Comparison of ENCODE assay signal across 11 mouse cellular contexts in genomic region chr10:93264001-93264400, GRCm38 (mm10). TPM values are rescaled to one million over a fixed set of nuclear protein-coding genes. Genes with fewer than 3 reads are reported as not detected.
DNase-seq lines count a peak whose midpoint lies in the region; ATAC-seq and TF ChIP-seq lines count a peak whose summit lies in the region.
"Had no signal": no experiment of that assay in that cellular context is flagged by ENCODE, and none has a peak within 500 bp of the region (broad histone marks: within the 10 kb centered on the region; RNA-seq: fewer than 3 reads in every experiment).

No protein-coding gene starts in this region.

- peak; percentile 60 to 64 for DNase-seq in cerebellum, postnatal 25 days
- no peak for DNase-seq in cerebellum, adult 8-10 months
- no peak for DNase-seq in heart, postnatal 4 days
- DNase-seq in heart, postnatal 0 days (ENCODE audit: low spot score), result no peak
- DNase-seq in adrenal gland, postnatal 36 days, result no peak
- DNase-seq in retina, postnatal 1 day, result no peak
- DNase-seq: adrenal gland, postnatal 10 days; kidney, adult 18-20 months had no signal

- no peak overlapping the region for H3K4me3 ChIP-seq in heart, embryonic 14.5 days (ENCODE audit: control insufficient read depth in 1 of 2, insufficient read depth in 1 of 2, low read depth in 1 of 2, low read length in 2 of 2)
- no peak overlapping the region for H3K4me3 ChIP-seq in heart, postnatal 0 days (ENCODE audit: low read depth, low read length)

- no peak for ATAC-seq in heart, embryonic 14.5 days (ENCODE audit: insufficient number of reproducible peaks, insufficient read depth, low FRiP score, low read depth)
- peak; percentile 11 for ATAC-seq in CD4-positive, CD25-positive, alpha-beta regulatory T cell, adult 4 months
- ATAC-seq in heart, postnatal 0 days (ENCODE audit: insufficient read depth, low read depth), result no peak

- H3K9ac ChIP-seq in heart, embryonic 14.5 days (ENCODE audit: low read length), result peak overlapping the region; percentile 38; the same call in 1 of the 2 replicates
- H3K9ac ChIP-seq in heart, postnatal 0 days (replicated peaks; ENCODE audit: low read depth, low read length), result no peak overlapping the region

- TF ChIP-seq CTCF in heart, postnatal 0 days (IDR thresholded peaks at IDR 0.05; ENCODE audit: low read depth), result no peak

- peaks cover 49% of the 10 kb centered on the region for H3K36me3 ChIP-seq in heart, embryonic 14.5 days (ENCODE audit: control insufficient read depth, insufficient read depth, low read length)
- H3K36me3 ChIP-seq in heart, postnatal 0 days (replicated peaks; ENCODE audit: control insufficient read depth, insufficient read depth, low read length), result peaks cover 14% of the 10 kb centered on the region; the same call in 1 of the 2 replicates

- 58% methylated on average over 5 of the region's 5 CpGs for WGBS in heart, embryonic 14.5 days
- 53% methylated on average over 5 of the region's 5 CpGs for WGBS in heart, postnatal 0 days

- H3K9me3 ChIP-seq in heart, embryonic 14.5 days (ENCODE audit: control insufficient read depth, low read length), result no peaks in the 10 kb centered on the region
- no peaks in the 10 kb centered on the region for H3K9me3 ChIP-seq in heart, postnatal 0 days (replicated peaks; ENCODE audit: control insufficient read depth, low read length)

- H3K4me1 ChIP-seq in heart, embryonic 14.5 days (ENCODE audit: control insufficient read depth in 2 of 2, insufficient read depth in 2 of 2, low read length in 2 of 2), result peaks cover 41 to 48% of the 10 kb centered on the region in 2 experiments
- H3K4me1 ChIP-seq in heart, postnatal 0 days (ENCODE audit: control insufficient read depth, insufficient read depth), result peaks cover 51% of the 10 kb centered on the region

- TF ChIP-seq EP300 in heart, postnatal 0 days (IDR thresholded peaks at IDR 0.05; ENCODE audit: low read depth), result no peak

- no peaks in the 10 kb centered on the region for H3K27me3 ChIP-seq in heart, embryonic 14.5 days (ENCODE audit: control insufficient read depth, insufficient read depth, low read length)
- H3K27me3 ChIP-seq in heart, postnatal 0 days (ENCODE audit: control insufficient read depth, insufficient read depth, low read length), result no peaks in the 10 kb centered on the region

- H3K4me2 ChIP-seq in heart, embryonic 14.5 days (ENCODE audit: low read length), result no peak overlapping the region
- H3K4me2 ChIP-seq in heart, postnatal 0 days (ENCODE audit: low read depth, low read length), result no peak overlapping the region
- H3K4me2 ChIP-seq: liver, embryonic 11.5 days had no signal

- H3K27ac ChIP-seq in heart, embryonic 14.5 days (replicated peaks in 1 of 2; ENCODE audit: control insufficient read depth in 1 of 2, insufficient read depth in 1 of 2, low read depth in 2 of 2, low read length in 2 of 2), result peak overlapping the region; percentile 56 to 71
- peak overlapping the region; percentile 18 for H3K27ac ChIP-seq in heart, postnatal 0 days (ENCODE audit: low read depth)

RNA-seq across cellular contexts. Expression of gene Elk3, which starts 46.9 kb away (rescaled TPM):
- 42.8 and 46.5 TPM in 2 replicates for polyA plus RNA-seq in heart, embryonic 14.5 days (2014; fragmentation: Nextera tagmentation; extraction: Ambion mirVana)
- total RNA-seq in heart, postnatal 4 days (2021), result 100 to 1,000 TPM; 102 to 103 TPM
- 10 to 100 TPM; 26.0 to 26.3 TPM for polyA plus RNA-seq in CD4-positive, CD25-positive, alpha-beta regulatory T cell, adult 4 months (2017; shearing (Covaris generic))
- total RNA-seq in heart, postnatal 0 days (2014; rRNA removed; ENCODE audit: low replicate concordance), result 45.0 and 47.3 TPM in 2 replicates
- 31.0 and 34.4 TPM in 2 replicates for polyA plus RNA-seq in heart, postnatal 0 days (2015; fragmentation: Nextera tagmentation; extraction: Ambion mirVana)
- 10 to 100 TPM; 40.2 to 42.0 TPM for total RNA-seq in adrenal gland, postnatal 36 days (2021)

Comparison
In these comparisons a context has a peak if more than half of its experiments do, and no peak if none do; other contexts are left out.
1. DNase-seq: peak in cerebellum, postnatal 25 days (2 of 2); none in cerebellum, adult 8-10 months (single experiment), heart, postnatal 4 days (single experiment), heart, postnatal 0 days (single experiment), adrenal gland, postnatal 36 days (0 of 2) and retina, postnatal 1 day (single experiment).